Mouse (Mus musculus) brain, embryonic 14.5 days (tissue): ENCODE data around the gene Adora3.

ENCODE experiments used
- CTCF ChIP-seq: fragments of 200-500 bp; IDR thresholded peaks from 2 replicates; pipeline ENCODE4 v1.5.1; 2012; ENCODE audit warnings: inconsistent platforms, mild to moderate bottlenecking, moderate library complexity, borderline replicate concordance; ENCODE audit not compliant: insufficient read depth, insufficient read length; ENCODE audit errors: extremely low read depth
- POLR2A ChIP-seq: fragments of 200-500 bp; IDR thresholded peaks from 2 replicates; pipeline ENCODE4 v1.6.1; 2012; ENCODE audit warnings: mild to moderate bottlenecking, inconsistent platforms, borderline replicate concordance; ENCODE audit not compliant: poor library complexity, insufficient read depth, insufficient read length, severe bottlenecking; ENCODE audit errors: extremely low read depth

GRCm38 (mm10) chr3:105877919-105878318, 7.3 kb downstream of the Adora3 start:
- no peak for TF ChIP-seq CTCF
- TF ChIP-seq POLR2A, result no peak
